Mouse (Mus musculus): Measurements from ENCODE around the gene Sema5b.

The Sema5b gene

DNA sequence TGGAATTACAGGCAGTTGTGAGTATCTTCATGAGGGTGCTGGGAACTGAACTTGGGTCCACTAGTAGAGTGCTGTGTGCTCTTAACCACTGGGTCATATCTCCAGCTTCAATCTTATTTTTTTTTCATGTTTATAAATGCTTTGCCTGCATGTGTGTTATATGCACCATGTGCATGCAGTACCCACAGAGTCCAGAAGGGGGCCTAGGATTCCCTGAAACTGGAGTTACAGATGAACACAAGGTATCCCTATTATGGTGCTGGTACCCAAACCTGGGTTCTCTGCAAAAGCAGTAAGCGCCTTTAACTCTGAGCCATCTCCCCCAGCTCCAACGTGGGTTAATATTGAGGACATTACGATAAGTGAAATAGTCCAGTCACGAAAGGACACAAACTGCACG, 52.5 kb downstream of the Sema5b start:
- WGBS = 82% methylated on average over 5 of the region's 5 CpGs

DNA sequence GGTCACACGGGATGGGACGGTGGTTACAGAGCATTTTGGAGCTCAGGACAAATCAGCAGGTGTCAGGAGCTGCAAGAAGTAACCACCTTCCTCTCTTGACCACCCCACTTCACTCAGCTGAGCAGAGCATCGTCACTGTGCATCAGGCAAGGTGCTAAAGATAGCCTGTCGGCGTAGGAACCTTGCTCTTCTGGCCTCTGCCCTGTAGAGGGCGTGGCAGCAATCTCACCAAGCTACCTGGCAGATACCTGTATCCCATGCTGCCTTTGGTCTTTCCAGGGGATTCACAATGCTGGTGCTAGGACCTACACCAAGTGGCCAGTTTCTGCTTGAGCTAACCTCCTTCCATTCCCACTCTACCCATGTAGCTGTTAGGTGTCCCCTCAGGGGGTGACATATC, 55.3 kb downstream of the Sema5b start:
- WGBS = 64% methylated on average over 6 of the region's 6 CpGs

DNA sequence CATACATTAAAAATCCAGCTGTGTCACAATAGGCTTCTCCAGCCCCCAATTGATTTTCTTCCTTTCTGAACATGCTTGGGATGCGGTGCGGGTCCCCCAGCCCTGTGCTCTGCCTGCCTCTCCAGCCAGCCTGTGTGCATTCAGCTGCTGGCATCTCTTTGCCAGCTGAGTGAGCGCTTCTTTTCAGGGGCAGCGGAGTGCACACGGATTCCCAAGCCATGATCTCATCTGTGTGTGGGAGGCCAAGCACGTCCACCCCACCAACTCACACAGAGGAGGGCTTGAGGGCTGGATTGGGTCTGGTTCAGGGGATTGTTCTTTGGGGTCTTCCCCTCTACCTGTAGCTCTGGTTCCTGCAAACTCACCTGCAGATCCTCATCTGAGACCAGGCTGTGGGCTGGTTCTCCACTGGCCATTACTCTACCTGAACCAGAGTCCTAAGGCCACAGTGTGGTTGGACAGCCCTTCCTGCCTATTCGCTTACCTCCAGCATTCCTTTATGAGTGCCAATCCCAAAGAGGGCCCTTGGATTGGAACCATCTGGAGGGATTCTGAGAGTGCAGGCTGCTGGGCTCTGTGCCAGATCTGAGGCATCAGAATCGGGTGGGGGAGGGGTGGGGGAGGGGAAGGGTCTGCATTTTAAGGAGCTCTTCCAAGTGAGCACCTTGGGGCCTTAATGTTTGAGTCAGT, 55.9 kb downstream of the Sema5b start:
- 43% methylated on average over 8 of the region's 8 CpGs for WGBS

DNA sequence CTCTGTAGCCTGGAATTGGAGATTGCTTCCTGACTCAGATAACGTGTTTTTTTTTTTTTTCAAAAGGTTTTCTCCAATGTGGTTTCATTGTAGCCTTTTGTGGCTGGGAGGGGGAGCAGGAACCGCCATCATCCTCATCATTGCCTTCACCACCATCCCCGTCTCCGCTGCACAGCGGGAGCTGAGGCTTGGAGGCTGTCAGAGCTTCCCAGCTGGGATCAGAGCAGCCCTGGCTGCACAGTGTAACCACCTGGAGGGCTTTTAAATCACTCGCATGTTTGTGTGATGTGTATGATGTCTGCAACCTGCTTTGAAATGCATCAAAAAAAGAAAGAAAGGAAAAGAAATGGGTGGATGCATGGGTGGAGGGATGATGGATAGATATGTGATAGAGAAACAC, 57.0 kb downstream of the Sema5b start:
- 63% methylated on average over 6 of the region's 6 CpGs for WGBS

DNA sequence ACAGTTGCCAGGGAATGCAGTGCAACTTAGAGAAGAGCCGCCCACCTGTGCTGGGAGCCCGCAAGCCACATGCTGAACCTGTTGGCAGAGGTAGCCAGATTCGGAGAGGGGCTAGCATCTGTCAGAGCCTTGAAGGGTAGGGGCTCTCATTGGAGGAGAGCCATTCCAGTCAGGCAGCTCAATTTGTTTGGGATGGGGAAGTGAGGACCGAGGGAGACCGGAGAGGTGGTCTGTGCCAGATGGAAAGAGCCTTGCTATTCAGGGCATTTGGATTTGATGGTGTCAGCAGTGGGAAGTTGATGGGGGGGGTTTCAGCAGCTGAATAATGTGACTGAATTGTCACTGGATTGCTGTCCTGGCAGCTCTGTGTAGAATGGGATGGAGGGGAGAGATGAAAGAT, 57.9 kb downstream of the Sema5b start:
- WGBS = 47% methylated on average over 5 of the region's 5 CpGs

DNA sequence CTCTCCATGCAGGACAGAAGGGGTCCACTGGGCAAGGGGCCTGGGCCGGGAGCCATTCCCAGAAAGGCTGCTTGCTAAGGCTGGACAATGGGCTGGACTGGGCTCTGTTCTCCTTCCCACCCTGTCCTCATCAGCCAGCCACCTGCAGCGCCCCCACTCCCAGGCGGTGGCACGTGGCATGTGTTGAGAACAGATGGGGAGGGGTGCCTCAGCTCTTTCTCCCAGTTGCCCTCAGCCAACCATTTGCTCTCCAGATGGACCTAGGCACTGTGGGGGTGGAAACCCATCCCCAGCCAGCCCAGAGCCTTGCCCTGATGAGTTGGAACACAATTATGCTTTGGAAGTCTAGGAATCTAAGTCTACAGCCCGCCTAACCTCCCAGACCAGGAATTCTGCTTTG, 59.3 kb downstream of the Sema5b start:
- WGBS = 72% methylated on average over 5 of the region's 5 CpGs

DNA sequence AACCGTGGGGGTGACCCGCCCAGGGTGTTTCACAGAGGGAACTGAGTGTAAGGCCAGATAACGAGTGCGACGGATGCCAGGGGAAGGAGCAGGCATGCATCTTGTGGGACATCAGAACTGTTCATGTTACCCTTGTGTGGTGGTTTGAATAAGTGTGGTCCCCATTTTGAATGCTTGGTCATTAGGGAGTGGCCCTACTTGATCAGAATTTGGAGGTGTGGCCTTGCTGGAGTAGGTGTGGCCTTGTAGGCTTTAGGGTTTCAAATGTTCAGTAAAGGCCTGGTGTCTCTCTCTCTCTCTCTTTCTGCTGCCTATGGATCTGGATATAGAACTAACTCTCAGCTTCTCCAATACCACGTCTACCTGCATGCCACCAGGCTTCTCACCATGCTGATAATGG, 60.5 kb downstream of the Sema5b start:
- WGBS = 90% methylated on average over 6 of the region's 6 CpGs

DNA sequence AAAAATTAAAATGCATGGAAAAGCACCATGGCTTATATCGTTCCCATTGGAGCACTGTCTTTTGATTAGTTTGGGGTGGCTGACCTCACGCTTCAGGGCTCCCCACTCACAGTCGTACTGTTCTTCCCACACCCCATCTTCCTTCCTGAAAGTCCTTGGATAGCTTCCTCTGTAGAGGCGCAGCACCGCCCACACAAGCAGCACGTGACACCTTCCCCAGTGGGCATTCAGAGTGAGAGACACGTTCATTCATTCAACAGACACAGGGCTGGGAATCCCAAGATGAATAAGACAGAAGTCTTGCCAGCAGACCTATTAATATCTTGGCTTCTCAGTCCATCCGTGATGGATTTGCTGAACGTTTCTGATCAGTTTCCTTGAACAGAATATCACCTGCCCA, 61.6 kb downstream of the Sema5b start:
- WGBS = 16% methylated on average over 9 of the region's 9 CpGs

DNA sequence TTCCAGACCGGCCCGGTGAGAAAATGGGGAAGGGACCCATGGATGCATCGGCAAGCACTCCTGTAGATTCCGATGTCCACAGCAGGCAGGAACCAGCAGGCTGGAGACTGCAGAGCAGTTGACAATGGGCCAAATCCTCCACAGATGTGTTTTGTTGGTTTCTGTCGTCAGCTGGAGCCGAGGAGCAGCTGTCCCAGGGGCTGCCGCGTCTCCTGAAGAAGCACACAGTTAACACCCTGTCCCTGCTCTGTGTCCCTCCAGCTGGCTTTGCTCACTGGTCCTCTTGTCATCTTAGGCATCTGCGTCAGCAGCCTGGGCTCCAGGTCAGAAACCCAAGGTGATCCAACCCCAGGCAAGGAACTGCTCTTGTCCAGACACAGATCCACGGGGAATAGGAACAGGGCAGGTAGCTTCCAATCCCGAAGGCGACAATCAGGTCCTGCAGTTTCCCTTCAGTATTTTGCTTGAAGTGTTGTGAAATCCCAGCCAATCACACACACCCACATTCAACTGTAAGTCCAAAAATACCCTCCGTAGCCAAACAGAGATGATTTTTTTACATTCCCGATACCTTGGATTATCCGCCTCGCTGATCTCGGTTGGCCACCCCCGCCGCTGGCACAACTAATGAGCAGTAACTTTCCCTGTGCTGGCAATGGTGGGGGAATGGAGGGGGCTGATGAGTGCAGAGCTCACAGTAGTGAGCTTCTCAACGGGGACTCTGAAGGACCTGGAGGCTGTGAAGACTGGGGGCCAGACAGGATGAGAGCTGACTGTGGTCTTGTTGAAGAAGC, 63.0 kb downstream of the Sema5b start:
- 19% methylated on average over 20 of the region's 20 CpGs for WGBS

DNA sequence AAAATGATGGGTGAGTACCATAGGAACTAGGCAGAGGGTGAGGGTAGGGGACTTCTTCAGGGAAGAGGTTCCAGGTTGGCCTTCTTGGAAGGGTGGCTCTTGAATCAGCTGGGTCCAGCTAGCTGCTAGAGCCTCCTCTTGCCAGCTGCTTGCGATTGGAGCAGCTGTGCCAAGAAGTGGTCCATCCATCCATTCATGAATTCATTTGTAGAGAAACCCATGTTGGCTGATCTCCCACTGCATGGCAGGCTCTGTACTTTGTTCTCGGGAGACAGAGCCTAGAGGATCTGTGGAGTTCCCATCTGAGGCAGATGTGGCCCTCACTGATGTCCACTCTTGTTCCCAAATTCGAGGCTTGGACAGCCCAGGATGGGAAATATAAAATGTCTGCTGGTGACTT, 66.3 kb downstream of the Sema5b start:
- WGBS = 70% methylated on average over 3 of the region's 3 CpGs

DNA sequence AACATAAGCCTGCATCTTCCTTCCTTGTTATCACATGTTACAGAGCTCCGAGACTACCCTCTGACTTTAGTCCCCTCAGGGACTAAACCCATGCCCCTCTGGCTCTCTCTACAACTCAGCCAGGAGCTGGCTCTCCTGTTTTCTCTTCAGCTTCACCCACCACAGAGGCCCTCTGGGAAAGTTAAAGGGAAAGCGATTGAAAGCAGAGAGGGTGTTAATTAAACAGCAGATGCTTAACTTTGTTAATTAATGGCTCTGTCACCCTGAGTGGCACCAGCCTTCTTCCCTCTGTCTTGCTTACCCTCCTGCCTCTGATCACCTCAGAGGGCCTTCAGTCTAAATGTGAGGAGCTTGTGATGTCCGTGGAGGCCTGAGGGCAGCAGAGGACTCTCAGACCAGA, 67.3 kb downstream of the Sema5b start:
- 79% methylated on average over 3 of the region's 3 CpGs for WGBS

DNA sequence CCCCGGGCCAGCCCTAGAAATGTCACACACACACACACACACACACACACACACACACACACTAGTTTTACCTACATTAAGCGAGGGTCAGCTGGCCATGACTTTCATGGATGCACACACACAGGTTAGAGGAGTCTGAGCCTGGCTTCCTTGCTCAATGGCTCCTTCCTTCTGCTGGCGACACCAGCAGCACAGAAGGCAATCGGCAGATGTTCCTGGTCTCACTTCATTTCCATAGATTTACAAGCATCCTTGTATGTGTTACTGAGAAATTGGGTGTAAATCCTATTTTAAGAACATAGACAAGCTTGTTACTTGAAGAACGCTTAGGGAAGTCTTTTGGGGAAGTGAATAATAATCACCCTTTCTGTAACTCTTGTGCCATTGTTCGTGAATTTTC, 68.6 kb downstream of the Sema5b start:
- 63% methylated on average over 6 of the region's 6 CpGs for WGBS

DNA sequence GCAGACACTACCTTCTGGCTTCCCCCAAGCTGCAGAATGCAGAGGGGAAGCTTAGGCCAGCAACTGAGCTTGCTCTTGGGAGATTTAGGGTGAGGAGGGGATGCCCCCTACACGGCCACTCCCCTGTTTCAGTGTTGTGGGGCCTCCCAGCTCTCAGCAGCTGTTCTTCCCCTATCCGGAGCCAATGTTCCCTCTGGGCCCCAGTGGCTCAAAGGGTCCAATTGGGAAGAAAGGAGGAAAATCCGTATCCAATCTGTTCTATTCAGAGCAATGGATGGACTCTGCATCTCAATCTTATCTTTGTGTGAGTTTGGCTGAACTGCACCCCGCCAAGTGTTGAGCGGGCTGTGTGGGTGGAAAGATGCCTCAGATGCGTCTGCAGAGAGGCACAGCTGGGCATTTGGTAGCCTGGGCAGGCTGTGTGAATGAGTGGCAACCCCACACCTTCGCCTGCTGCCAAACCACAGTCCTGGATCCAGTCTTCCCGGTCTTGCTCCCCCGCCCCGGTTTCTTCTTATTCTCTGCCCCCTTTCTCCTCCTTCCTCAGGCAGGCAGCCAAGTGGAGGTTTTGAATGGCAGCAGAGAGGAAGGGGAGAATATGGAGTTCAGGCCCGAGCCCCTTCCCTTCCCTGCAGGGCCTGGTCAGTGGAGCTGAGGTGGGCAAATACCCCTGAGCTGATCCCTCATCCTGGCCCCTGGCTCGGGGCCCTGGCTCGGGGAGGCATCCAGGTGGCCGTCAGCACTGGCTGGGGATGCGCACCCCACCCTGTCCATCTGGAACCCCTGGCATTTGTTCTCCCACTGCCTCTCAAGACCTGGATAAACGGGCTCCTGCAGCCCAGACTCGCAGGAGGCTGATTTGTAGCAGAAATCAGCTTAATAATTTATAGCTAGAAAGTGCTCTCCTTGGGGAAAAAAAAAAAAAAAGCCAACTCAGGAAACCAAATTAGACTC, 73.2 kb downstream of the Sema5b start:
- 21% methylated on average over 17 of the region's 17 CpGs for WGBS

DNA sequence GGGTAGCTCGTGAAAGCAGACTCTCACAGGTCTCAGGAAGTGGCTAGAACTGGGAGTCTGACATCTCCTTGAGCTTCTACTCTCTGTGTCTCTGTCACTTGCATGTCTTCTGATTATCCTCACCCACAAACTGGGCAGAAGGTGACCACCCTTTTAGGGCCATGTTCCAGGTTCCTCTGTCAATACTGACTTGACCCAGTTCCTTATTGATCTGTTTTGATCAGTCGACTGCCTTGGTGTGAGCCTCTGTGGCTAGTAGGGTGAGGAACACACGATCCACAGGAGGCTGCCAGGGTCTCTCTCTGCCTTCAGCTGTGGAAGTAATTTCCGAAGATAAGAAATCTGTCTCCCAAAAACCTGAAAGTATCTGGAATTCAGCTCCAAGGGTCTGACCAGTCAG, 76.8 kb downstream of the Sema5b start:
- 92% methylated on average over 4 of the region's 4 CpGs for WGBS

DNA sequence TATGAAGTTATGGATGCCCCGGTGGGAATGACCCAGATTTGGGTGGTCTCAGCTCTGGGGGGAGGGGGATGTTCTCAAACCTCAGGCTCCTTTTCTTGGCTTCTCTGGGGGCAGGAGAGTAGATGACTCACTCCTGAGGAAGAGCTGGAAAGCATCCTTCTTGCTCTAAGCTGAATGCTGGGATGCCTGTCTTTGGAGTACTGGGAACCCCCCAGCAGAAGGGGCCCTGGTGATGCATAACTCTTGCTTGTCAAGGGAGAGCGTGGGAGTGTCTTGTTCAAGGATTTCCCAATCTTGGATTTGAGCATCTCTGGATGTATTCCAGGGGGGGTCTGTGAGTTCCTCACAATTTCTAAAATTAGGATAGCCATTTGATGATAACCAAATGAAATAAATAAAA, 82.1 kb downstream of the Sema5b start:
- WGBS = 60% methylated on average over 2 of the region's 2 CpGs

DNA sequence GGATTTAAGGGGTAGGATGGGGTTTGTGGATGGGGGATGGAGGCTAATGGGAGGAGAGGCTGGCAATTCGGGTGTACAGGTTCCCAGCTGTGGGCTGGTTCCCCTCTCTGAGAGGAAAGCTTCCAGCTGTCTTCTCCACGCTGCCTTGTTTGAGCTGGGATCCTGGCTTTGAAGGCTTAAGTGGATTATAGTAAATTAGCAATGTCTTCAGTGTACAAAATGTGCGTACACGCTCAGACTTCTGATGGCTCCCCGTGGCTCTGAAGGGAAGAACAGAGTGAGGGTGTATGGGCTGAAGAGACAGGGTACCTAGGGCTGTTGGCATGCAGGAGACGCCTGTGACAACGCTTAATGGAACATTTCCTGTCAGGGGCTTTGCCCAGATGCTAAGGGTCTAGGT, 83.0 kb downstream of the Sema5b start:
- 69% methylated on average over 7 of the region's 7 CpGs for WGBS

DNA sequence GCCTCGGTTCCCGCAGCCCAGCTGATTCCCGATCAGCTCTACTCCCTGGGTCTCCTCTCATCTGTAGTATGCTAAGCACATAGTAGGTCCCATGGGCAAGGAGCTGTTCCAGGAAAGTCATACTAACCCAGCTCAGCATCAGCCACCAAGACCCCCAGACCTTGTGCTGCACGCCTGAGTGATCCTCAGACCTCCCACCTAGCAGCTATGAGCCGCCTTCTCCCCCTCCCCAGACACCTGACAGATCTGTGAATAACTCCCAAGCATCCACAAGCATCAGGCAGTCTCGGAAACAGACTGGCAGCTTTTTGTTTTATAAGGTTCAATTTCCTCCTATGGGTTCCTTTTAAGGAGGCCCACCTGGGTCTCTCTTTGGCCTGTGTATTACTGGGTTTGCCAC, 83.9 kb downstream of the Sema5b start:
- 81% methylated on average over 6 of the region's 6 CpGs for WGBS

DNA sequence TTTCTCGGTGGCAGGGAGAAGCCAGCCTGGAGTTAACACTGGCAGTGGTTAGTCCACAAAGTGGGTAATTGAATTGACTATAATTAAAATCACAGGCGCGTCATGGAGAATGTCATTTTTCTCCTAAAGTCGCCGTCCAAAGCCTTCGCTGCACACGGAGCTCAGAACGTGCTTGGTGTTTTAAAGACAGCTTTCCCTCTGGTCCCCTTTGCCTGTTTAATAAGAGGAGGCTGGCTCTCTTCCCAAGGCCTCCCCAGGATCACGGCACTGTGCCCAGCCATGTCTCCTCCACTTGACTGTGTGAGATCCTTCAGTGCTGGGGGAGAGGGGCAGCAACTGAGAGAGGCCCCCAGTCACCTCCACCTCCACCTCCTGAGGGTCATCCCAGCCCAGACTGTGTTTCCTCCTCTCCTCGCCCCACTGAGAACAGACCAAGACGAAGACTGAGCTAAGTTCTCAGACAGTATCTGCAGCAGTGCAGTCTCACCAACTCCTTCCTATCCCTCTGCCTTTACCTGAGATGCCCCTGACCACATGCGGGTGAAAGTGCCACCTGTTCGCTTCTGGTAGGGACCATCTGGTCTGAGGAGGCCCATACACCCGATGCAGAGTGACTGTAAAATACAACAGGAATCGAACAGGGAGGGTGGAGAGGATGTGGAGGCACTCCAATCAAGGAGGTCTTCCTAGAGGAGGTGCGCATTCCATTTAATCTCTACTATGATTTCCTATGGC, 84.5 kb downstream of the Sema5b start:
- WGBS = 74% methylated on average over 16 of the region's 16 CpGs

DNA sequence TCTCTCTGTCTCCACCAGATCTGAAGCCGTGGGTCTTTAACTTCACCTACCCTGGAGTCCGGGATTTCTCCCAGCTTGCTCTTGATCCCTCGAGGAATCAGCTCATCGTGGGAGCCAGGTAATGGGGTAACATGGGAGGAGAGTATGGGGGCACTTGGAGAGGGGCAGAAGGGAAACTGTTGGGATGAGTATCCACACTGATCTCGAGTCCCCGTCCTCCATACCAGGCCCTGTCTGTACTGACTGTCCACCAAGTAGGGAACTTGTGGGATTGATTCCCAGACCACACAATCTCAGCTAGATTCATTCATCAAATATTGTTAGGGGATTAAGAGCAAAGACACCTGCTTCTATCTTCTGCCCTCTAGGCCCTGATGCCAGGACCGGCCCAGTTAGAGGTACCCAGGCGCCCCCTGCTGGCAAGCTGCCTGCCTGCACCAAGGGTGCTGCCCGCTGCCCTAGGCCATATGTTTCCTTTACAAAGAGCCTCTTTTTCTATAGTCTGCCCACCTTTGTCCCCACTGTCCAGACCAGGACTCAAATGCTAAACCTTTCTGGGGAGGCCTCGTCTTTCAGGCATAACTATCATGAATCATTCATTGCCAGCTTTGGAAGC, 87.2 kb downstream of the Sema5b start:
- 57% methylated on average over 10 of the region's 10 CpGs for WGBS

DNA sequence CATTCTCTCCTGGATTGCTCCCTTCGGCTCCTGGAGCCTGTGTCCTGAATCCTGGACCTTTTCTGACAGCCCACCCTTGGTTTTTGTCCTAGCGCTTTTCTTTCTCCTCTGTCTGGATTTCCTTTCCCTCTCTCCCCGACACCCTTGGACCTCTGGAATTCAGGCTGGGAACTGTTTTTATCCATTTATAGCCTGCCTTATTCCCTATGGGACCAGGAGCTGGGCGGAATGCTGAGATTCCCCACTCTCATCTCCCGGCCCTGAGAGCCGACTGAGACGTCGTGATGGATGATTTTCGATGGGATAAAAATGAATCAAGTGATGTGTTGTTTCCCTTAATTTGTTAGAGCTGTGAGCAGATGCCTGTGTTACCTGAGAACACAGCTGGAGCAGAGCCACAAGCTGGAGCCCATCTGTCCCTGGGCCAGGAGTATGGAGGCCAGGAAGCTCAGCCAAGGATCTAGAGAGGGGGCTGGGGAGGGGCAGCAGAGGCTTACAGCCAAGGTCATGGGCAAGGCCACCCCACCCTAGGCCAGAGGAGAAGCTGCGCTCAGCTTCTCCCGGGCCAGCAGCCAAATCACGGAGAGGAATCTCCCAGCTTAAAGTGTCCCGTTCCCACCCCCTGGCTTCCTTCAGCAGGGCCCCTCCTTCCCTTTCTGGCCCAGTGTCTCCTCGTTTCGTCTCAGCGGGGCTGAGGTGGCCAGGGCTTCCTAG, 89.7 kb downstream of the Sema5b start:
- WGBS = 57% methylated on average over 16 of the region's 16 CpGs

DNA sequence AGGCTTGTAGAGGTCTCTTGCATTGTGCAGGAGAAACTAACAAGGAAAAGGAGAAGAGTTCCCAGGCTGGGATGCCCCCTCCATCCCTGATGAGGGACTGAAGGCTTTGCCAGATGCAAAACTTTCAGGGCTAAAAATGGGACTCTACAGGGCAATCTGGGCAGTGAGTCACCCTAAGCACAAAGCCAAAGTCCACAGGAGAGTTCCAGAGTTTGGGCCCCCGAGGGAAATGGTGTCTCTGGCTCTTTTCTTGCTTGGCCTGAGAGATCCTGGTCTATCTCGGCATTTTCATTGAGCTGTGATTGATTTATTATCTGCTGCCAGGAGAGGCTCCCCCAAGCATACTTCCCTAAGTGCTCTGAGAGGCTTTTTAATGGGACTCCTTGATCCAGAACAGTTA, 92.1 kb downstream of the Sema5b start:
- WGBS = 66% methylated on average over 2 of the region's 2 CpGs
